Mouse (Mus musculus): ENCODE measurements around the gene Gm16181. TPM values are rescaled to one million over a fixed set of nuclear protein-coding genes. Genes with fewer than 3 reads are reported as not detected.
"Not testable (repeated sequence)": the region's sequence is repeated elsewhere in the genome, so short reads cannot be mapped to it uniquely, and the experiment has no call there.

Gene Gm16181
- polyA plus RNA-seq, 1 experiment from 2014 or later: 0.41 TPM

DNA sequence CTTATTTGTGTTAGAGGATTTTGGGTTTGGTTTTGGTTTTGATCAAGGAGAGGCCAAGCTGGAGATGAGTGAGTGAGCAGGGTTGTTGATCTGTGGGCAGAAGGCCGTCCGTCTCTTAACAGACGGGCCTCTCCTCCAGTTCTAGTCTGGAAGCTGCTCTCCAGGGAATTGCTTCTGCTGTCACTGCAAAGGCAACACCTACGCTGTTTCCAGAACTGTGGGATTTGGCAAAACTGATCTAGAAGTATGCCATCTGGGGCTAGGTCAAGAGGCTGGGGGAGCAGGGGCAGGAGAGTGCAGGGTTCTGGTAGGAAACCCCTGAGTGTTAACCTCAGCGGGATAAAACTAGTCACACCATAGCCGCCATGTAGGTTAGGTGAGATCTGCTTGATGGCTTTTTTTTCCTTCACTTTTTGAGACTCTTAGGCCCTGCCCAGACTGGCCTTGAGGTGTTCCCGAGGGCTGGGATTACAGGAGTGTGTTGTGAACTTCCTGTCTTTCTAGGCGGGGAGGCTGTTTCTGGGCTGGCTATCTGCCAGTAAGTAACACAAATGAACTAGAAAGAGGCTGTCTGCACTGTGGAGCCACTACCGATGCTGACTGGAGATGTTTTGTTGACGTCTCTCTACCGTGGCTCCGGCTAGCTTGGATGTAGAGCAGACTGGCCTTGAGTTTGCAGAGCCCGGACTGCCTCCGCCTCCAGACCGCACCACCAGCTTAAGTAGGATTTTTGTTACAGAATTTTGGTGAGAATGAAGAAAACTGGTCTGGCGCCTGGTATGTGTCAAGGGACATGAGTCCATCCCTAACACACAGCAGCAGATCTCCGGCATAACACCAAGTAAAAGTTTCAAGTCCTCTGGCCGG, 12.7 kb downstream of the Gm16181 start, which contains the start of gene Atp6v1g2:
Gene Atp6v1g2 (plus strand): TSS at position 547 of the 867 bp plus-strand sequence.
- ATAC-seq (replicated peaks; ENCODE audit: extremely low read depth, insufficient read depth, low FRiP score): no peak
- H3K4me1 ChIP-seq (ENCODE audit: control insufficient read depth, insufficient read depth, low read length): peaks cover 32% of the 10 kb centered on the region
- 50% methylated on average over 18 of the region's 18 CpGs for WGBS
- no peaks in the 10 kb centered on the region for H3K27me3 ChIP-seq (ENCODE audit: control insufficient read depth, insufficient read depth, low read length)
- H3K4me2 ChIP-seq (ENCODE audit: low read depth, low read length): peak within 1 kb of the TSS; percentile 89
- H3K27ac ChIP-seq (ENCODE audit: low read length): peak within 1 kb of the TSS; percentile 94
- H3K9ac ChIP-seq (ENCODE audit: low read length): peak within 1 kb of the TSS; percentile 94
- peak within 1 kb of the TSS; percentile 75 for H3K4me3 ChIP-seq (ENCODE audit: low read length)
- H3K36me3 ChIP-seq (ENCODE audit: control insufficient read depth, insufficient read depth): peaks cover 21% of the 10 kb centered on the region
- no peaks in the 10 kb centered on the region for H3K9me3 ChIP-seq (replicated peaks; ENCODE audit: control insufficient read depth, low read length)

DNA sequence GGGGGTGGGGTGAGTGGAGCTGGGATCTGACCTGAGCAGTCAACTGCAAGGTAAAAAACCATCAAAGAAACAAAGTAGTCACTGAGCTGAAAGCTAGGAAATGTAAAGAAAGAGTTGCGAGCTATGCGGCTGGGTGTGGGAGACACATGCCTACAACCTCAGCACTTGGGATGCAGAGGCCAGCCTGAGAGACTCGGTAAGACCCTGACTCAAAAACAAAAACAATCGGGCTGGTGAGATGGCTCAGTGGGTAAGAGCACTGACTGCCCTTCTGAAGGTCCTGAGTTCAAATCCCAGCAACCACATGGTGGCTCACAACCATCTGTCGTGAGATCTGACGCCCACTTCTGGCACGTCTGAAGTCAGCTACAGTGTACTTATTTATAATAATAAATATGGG, 13.5 kb downstream of the Gm16181 start:
- H3K9me3 ChIP-seq (replicated peaks; ENCODE audit: control insufficient read depth, low read length); H3K27me3 ChIP-seq (ENCODE audit: control insufficient read depth, insufficient read depth, low read length); ATAC-seq (replicated peaks; ENCODE audit: extremely low read depth, insufficient read depth, low FRiP score): not testable (repeated sequence)
- peak overlapping the region; percentile 89 for H3K4me2 ChIP-seq (ENCODE audit: low read depth, low read length)
- peaks cover 15% of the 10 kb centered on the region for H3K36me3 ChIP-seq (ENCODE audit: control insufficient read depth, insufficient read depth)
- peak overlapping the region; percentile 94 for H3K27ac ChIP-seq (ENCODE audit: low read length)
- peak overlapping the region; percentile 23 for H3K4me3 ChIP-seq (ENCODE audit: low read length)
- peak overlapping the region; percentile 6; the same call in 1 of the 2 replicates for H3K9ac ChIP-seq (ENCODE audit: low read length)
- 74% methylated on average over 7 of the region's 7 CpGs for WGBS
- peaks cover 32% of the 10 kb centered on the region for H3K4me1 ChIP-seq (ENCODE audit: control insufficient read depth, insufficient read depth, low read length)

- no peaks in the 10 kb centered on the region for H3K9me3 ChIP-seq (replicated peaks; ENCODE audit: control insufficient read depth, low read length)
- peak overlapping the region; percentile 75 for H3K4me3 ChIP-seq (ENCODE audit: low read length)
- H3K4me1 ChIP-seq (ENCODE audit: control insufficient read depth, insufficient read depth, low read length): peaks cover 32% of the 10 kb centered on the region
- peak overlapping the region; percentile 94 for H3K27ac ChIP-seq (ENCODE audit: low read length)
- peak overlapping the region; percentile 94 for H3K9ac ChIP-seq (ENCODE audit: low read length)
- 3% methylated on average over 31 of the region's 31 CpGs for WGBS
- ATAC-seq (replicated peaks; ENCODE audit: extremely low read depth, insufficient read depth, low FRiP score): no peak; the same call in 1 of the 2 replicates
- H3K36me3 ChIP-seq (ENCODE audit: control insufficient read depth, insufficient read depth): peaks cover 8% of the 10 kb centered on the region
- no peaks in the 10 kb centered on the region for H3K27me3 ChIP-seq (ENCODE audit: control insufficient read depth, insufficient read depth, low read length)
- peak overlapping the region; percentile 89 for H3K4me2 ChIP-seq (ENCODE audit: low read depth, low read length)
These were observed 14.3 kb downstream of the Gm16181 start for GRCm38 (mm10) chr17:35234903-35235302.

DNA sequence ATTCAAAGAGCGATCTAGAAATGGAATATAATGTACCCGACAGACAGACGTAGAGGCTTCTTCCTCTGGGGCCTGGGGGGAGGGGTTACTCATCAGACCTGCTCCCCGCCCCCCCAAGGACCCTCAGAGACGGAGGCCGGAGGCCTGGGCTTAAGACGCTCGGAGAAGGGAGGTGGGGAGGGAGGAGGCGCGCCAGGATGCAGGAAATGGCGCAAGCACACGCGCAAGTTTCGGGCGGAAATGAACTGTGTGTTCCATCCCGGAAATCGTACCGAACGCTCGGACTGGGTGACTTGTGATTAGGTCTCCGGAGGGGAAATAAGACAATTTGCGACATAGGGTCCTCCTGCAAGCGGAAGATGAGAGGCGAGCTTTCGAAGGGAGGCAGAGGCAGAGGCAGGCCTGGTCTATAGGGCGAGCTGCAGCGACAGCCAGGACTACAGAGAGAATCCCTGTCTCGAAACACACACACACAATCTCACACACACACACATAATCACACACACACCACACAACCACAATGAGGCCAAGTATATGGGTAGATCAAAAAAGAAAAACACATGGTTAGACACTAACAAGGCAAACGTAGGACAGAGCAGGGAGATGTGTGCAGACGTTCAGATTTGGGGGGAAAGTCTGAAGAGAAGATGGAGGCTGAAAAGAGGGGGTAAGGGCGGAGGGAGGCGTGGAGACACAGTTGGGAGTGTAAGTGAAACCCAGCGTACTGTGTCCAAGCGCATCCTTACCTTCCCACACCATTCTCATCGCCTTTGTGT, 15.2 kb downstream of the Gm16181 start, which contains the start of gene Nfkbil1:
Gene Nfkbil1 (minus strand): TSS at position 179 of the 776 bp plus-strand sequence.
- peak within 1 kb of the TSS; percentile 89 for H3K4me2 ChIP-seq (ENCODE audit: low read depth, low read length)
- peaks cover 3% of the 10 kb centered on the region for H3K36me3 ChIP-seq (ENCODE audit: control insufficient read depth, insufficient read depth)
- peaks cover 38% of the 10 kb centered on the region for H3K4me1 ChIP-seq (ENCODE audit: control insufficient read depth, insufficient read depth, low read length)
- no peaks in the 10 kb centered on the region for H3K27me3 ChIP-seq (ENCODE audit: control insufficient read depth, insufficient read depth, low read length)
- peak; percentile 85 for ATAC-seq (replicated peaks; ENCODE audit: extremely low read depth, insufficient read depth, low FRiP score)
- H3K9me3 ChIP-seq (replicated peaks; ENCODE audit: control insufficient read depth, low read length): no peaks in the 10 kb centered on the region
- WGBS: under 1% methylated on average over 35 of the region's 35 CpGs
- peak within 1 kb of the TSS; percentile 94 for H3K9ac ChIP-seq (ENCODE audit: low read length)
- peak within 1 kb of the TSS; percentile 75 for H3K4me3 ChIP-seq (ENCODE audit: low read length)
- H3K27ac ChIP-seq (ENCODE audit: low read length): peak within 1 kb of the TSS; percentile 94

DNA sequence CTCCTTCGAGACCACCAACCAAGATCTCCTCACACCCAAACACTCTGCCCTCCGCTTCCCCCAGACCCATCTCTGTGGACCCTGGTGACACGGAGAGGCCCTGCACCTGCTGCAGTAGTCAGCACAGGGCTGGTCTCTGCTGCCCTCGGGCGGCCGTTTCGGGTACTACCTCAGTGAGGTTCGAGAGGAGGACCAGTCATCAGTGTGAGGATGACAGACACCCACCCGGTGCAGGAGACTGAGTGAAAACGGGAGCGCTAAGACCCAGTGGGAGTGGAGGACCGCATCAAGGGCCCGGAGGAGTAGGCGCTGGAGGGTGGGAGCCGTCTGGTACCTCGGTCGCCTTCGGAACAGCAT, 15.7 kb downstream of the Gm16181 start:
- peak overlapping the region; percentile 89 for H3K4me2 ChIP-seq (ENCODE audit: low read depth, low read length)
- H3K27me3 ChIP-seq (ENCODE audit: control insufficient read depth, insufficient read depth, low read length): no peaks in the 10 kb centered on the region
- H3K36me3 ChIP-seq (ENCODE audit: control insufficient read depth, insufficient read depth): no peaks in the 10 kb centered on the region
- H3K4me3 ChIP-seq (ENCODE audit: low read length): peak overlapping the region; percentile 75
- H3K9ac ChIP-seq (ENCODE audit: low read length): peak overlapping the region; percentile 94
- no peaks in the 10 kb centered on the region for H3K9me3 ChIP-seq (replicated peaks; ENCODE audit: control insufficient read depth, low read length)
- peak overlapping the region; percentile 94 for H3K27ac ChIP-seq (ENCODE audit: low read length)
- peak; percentile 56 for ATAC-seq (replicated peaks; ENCODE audit: extremely low read depth, insufficient read depth, low FRiP score)
- 1% methylated on average over 18 of the region's 18 CpGs for WGBS
- H3K4me1 ChIP-seq (ENCODE audit: control insufficient read depth, insufficient read depth, low read length): peaks cover 39% of the 10 kb centered on the region

- no peak overlapping the region for H3K9ac ChIP-seq (ENCODE audit: low read length)
These were observed 16.4 kb downstream of the Gm16181 start for GRCm38 (mm10) chr17:35236996-35237395.

DNA sequence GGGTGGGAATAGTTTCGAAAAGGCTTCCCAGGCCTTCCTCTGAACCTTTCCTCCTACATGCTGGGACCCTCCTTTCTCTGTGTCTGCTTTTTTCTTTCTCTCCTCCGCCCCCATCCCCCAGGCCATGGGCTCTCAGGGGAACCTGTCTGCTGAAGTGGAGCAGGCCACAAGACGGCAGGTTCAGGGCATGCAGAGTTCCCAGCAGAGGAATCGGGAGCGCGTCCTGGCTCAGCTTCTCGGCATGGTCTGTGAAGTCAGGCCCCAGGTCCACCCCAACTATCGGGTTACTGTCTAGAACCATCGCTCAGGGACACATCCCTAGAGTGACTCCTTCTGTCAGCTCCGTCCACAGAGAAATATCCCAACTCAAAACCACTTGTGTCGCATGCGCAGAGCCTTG, 16.9 kb downstream of the Gm16181 start:
- Histone ChIP-seq H3K4me3 (ENCODE audit: low read length) (no peak overlapping the region), H3K36me3 (ENCODE audit: control insufficient read depth, insufficient read depth) (no peaks in the 10 kb centered on the region), H3K9me3 (replicated peaks; ENCODE audit: control insufficient read depth, low read length) (no peaks in the 10 kb centered on the region), H3K27me3 (ENCODE audit: control insufficient read depth, insufficient read depth, low read length) (no peaks in the 10 kb centered on the region), H3K27ac (ENCODE audit: low read length) (no peak overlapping the region), H3K9ac (ENCODE audit: low read length) (no peak overlapping the region), H3K4me2 (ENCODE audit: low read depth, low read length) (no peak overlapping the region), H3K4me1 (ENCODE audit: control insufficient read depth, insufficient read depth, low read length) (peaks cover 32% of the 10 kb centered on the region)
- ATAC-seq (replicated peaks; ENCODE audit: extremely low read depth, insufficient read depth, low FRiP score): no peak
- WGBS: 85% methylated on average over 12 of the region's 12 CpGs

More at GRCm38 (mm10) chr17:35236996-35237395, 16.4 kb downstream of the Gm16181 start:
- Histone ChIP-seq H3K27me3 (ENCODE audit: control insufficient read depth, insufficient read depth, low read length) (no peaks in the 10 kb centered on the region), H3K4me2 (ENCODE audit: low read depth, low read length) (no peak overlapping the region), H3K36me3 (ENCODE audit: control insufficient read depth, insufficient read depth) (no peaks in the 10 kb centered on the region), H3K9me3 (replicated peaks; ENCODE audit: control insufficient read depth, low read length) (no peaks in the 10 kb centered on the region), H3K4me1 (ENCODE audit: control insufficient read depth, insufficient read depth, low read length) (peaks cover 36% of the 10 kb centered on the region), H3K4me3 (ENCODE audit: low read length) (no peak overlapping the region), H3K27ac (ENCODE audit: low read length) (no peak overlapping the region)
- ATAC-seq (replicated peaks; ENCODE audit: extremely low read depth, insufficient read depth, low FRiP score): no peak
- 75% methylated on average over 9 of the region's 9 CpGs for WGBS

- WGBS: 75% methylated on average over 5 of the region's 5 CpGs
- no peak overlapping the region for H3K9ac ChIP-seq (ENCODE audit: low read length)
- no peak for ATAC-seq (replicated peaks; ENCODE audit: extremely low read depth, insufficient read depth, low FRiP score)
These were observed 19.1 kb downstream of the Gm16181 start for GRCm38 (mm10) chr17:35239700-35240099.

More at GRCm38 (mm10) chr17:35239700-35240099, 19.1 kb downstream of the Gm16181 start:
- Histone ChIP-seq H3K4me3 (ENCODE audit: low read length) (no peak overlapping the region), H3K4me1 (ENCODE audit: control insufficient read depth, insufficient read depth, low read length) (peaks cover 29% of the 10 kb centered on the region), H3K36me3 (ENCODE audit: control insufficient read depth, insufficient read depth) (peaks cover 15% of the 10 kb centered on the region), H3K9me3 (replicated peaks; ENCODE audit: control insufficient read depth, low read length) (no peaks in the 10 kb centered on the region), H3K27ac (ENCODE audit: low read length) (peak overlapping the region; percentile 99), H3K27me3 (ENCODE audit: control insufficient read depth, insufficient read depth, low read length) (no peaks in the 10 kb centered on the region), H3K4me2 (ENCODE audit: low read depth, low read length) (no peak overlapping the region)
